ENCODE assay signal across 9 mouse cellular contexts in the genomic region with DNA sequence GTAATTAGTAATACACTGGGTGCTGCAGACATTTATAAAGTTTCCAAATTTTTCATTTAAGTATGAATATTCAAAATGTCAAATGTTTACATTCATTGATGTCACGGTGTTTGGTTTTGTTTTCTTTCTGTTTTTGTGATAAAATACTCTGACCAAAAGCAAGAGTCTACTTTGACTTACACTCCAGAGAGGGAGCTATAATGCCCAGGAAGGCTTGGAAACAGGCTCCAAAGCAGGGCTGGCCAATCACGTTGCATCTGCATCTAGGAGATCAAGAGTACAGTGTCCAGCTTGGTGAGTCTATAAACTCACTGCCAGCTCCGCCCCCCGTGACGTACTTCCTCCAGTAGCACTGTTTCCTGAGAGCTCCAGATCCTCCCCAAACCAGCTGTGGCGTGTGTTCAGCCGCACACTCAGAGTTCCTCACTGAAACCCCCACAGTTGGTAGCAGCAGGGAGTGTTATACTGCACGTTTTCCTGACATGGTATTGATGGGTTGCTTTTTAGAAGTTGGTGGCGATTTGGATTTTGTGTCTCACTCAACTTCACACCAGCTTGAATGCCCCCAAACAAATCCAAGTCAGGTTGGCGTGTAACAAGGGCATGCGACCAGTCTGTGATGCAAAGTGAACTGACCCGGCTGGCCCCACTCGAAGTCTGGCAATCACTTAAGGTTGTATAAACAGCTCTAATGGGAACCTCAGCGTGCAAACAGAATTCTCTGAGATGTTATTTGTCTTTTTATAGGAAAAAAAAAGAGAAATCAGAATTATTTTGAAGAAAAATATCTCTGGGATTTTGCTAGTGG.
A peak's percentile ranks its signal among the peaks of the same experiment; 100 is the strongest.
DNase-seq lines count a peak whose midpoint lies in the region; ATAC-seq and TF ChIP-seq lines count a peak whose summit lies in the region.
"Had no signal": no experiment of that assay in that cellular context is flagged by ENCODE, and none has a peak within 500 bp of the region (broad histone marks: within the 10 kb centered on the region; RNA-seq: fewer than 3 reads in every experiment).

No protein-coding gene starts in this region.

- TF ChIP-seq POLR2A in thymus, adult 2 months (IDR thresholded peaks at IDR 0.05; ENCODE audit: control insufficient read depth, extremely low read depth, insufficient read depth, low read length, poor library complexity), result no peak

- H3K4me3 ChIP-seq in thymus, adult 2 months (ENCODE audit: control insufficient read depth, insufficient read depth, low read length), result no peak overlapping the region
- H3K4me3 ChIP-seq in liver, embryonic 13.5 days (replicated peaks), result no peak overlapping the region
- H3K4me3 ChIP-seq in stomach, postnatal 0 days (ENCODE audit: low read depth, low read length), result no peak overlapping the region
- H3K4me3 ChIP-seq in hindbrain, postnatal 0 days (ENCODE audit: low read length), result no peak overlapping the region
- H3K4me3 ChIP-seq: heart, embryonic 13.5 days had no signal

- no peak for TF ChIP-seq EP300 in stomach, postnatal 0 days (optimal IDR thresholded peaks at IDR 0.05)

- no peak for TF ChIP-seq CTCF in thymus, adult 2 months (IDR thresholded peaks at IDR 0.05; ENCODE audit: borderline replicate concordance, control insufficient read depth, extremely low read depth, insufficient read depth, low read length, poor library complexity)
- peak; percentile 21; the same call in 1 of the 2 replicates for TF ChIP-seq CTCF in stomach, postnatal 0 days (IDR thresholded peaks at IDR 0.05; ENCODE audit: low read depth)
- TF ChIP-seq CTCF in hindbrain, postnatal 0 days (IDR thresholded peaks at IDR 0.05; ENCODE audit: low read depth), result no peak

- H3K27ac ChIP-seq in thymus, adult 2 months (ENCODE audit: control insufficient read depth, insufficient read depth, low read length), result no peak overlapping the region
- H3K27ac ChIP-seq in liver, embryonic 13.5 days, result no peak overlapping the region; the same call in 1 of the 2 replicates
- H3K27ac ChIP-seq in stomach, postnatal 0 days (replicated peaks), result peak overlapping the region; percentile 50; the same call in 1 of the 2 replicates
- no peak overlapping the region for H3K27ac ChIP-seq in hindbrain, postnatal 0 days
- H3K27ac ChIP-seq: heart, embryonic 13.5 days had no signal

- no peaks in the 10 kb centered on the region for H3K9me3 ChIP-seq in liver, embryonic 13.5 days (replicated peaks)
- no peaks in the 10 kb centered on the region for H3K9me3 ChIP-seq in stomach, postnatal 0 days (ENCODE audit: control insufficient read depth, low read length)
- no peaks in the 10 kb centered on the region for H3K9me3 ChIP-seq in hindbrain, postnatal 0 days (ENCODE audit: low read length)
- H3K9me3 ChIP-seq: heart, embryonic 13.5 days had no signal

- 0 out of 2 replicates have a peak, but pooled peaks cover 4% of the 10 kb centered on the region for H3K4me1 ChIP-seq in thymus, adult 2 months (replicated peaks; ENCODE audit: control insufficient read depth, insufficient read depth, low read length)
- H3K4me1 ChIP-seq in liver, embryonic 13.5 days (replicated peaks), result peaks cover 11% of the 10 kb centered on the region
- H3K4me1 ChIP-seq in stomach, postnatal 0 days (replicated peaks; ENCODE audit: control insufficient read depth, insufficient read depth), result no peaks in the 10 kb centered on the region
- H3K4me1 ChIP-seq in hindbrain, postnatal 0 days (ENCODE audit: insufficient read depth, low read length), result no peaks in the 10 kb centered on the region
- H3K4me1 ChIP-seq: heart, embryonic 13.5 days had no signal

- no peak overlapping the region for H3K9ac ChIP-seq in liver, embryonic 13.5 days
- no peak overlapping the region for H3K9ac ChIP-seq in stomach, postnatal 0 days (ENCODE audit: low read length)
- no peak overlapping the region for H3K9ac ChIP-seq in hindbrain, postnatal 0 days (replicated peaks; ENCODE audit: low read length)
- H3K9ac ChIP-seq: heart, embryonic 13.5 days had no signal

- DNase-seq in thymus, postnatal 14 days, result peak; percentile 20
- DNase-seq in thymus, adult 2 months, result no peak
- DNase-seq in gastrocnemius, postnatal 14 days, result peak; percentile 70
- DNase-seq in liver, embryonic 13.5 days, result no peak
- peak; percentile 54 for DNase-seq in stomach, postnatal 0 days (ENCODE audit: low spot score)
- DNase-seq in hindbrain, postnatal 0 days (ENCODE audit: low spot score), result no peak
- no peak for DNase-seq in left cerebral cortex, postnatal 4 days
- DNase-seq in cerebellum, postnatal 36 days, result no peak

- 75% methylated on average over 14 of the region's 14 CpGs for WGBS in thymus, adult 2 months
- WGBS in liver, embryonic 13.5 days (ENCODE audit: insufficient replicate concordance), result 62% methylated on average over 14 of the region's 14 CpGs
- WGBS in stomach, postnatal 0 days, result 50% methylated on average over 14 of the region's 14 CpGs
- 73% methylated on average over 14 of the region's 14 CpGs for WGBS in hindbrain, postnatal 0 days

- H3K4me2 ChIP-seq in liver, embryonic 13.5 days, result no peak overlapping the region
- no peak overlapping the region for H3K4me2 ChIP-seq in stomach, postnatal 0 days (replicated peaks; ENCODE audit: low read depth)
- no peak overlapping the region for H3K4me2 ChIP-seq in hindbrain, postnatal 0 days (ENCODE audit: low read depth, low read length)
- H3K4me2 ChIP-seq: heart, embryonic 13.5 days had no signal

- H3K36me3 ChIP-seq in thymus, adult 2 months (ENCODE audit: control insufficient read depth, insufficient read depth, low read length), result no peaks in the 10 kb centered on the region; the same call in 1 of the 2 replicates
- 0 out of 2 replicates have a peak, but pooled peaks cover 2% of the 10 kb centered on the region for H3K36me3 ChIP-seq in liver, embryonic 13.5 days
- H3K36me3 ChIP-seq in stomach, postnatal 0 days (ENCODE audit: control insufficient read depth, insufficient read depth, low read length), result no peaks in the 10 kb centered on the region
- H3K36me3 ChIP-seq in hindbrain, postnatal 0 days (ENCODE audit: insufficient read depth, low read length), result no peaks in the 10 kb centered on the region

- no peaks in the 10 kb centered on the region for H3K27me3 ChIP-seq in thymus, adult 2 months (ENCODE audit: control insufficient read depth, insufficient read depth, low read length)
- H3K27me3 ChIP-seq in liver, embryonic 13.5 days, result no peaks in the 10 kb centered on the region
- H3K27me3 ChIP-seq in stomach, postnatal 0 days (ENCODE audit: control insufficient read depth, insufficient read depth, low read length), result no peaks in the 10 kb centered on the region
- no peaks in the 10 kb centered on the region for H3K27me3 ChIP-seq in hindbrain, postnatal 0 days (ENCODE audit: insufficient read depth, low read length)
- H3K27me3 ChIP-seq: heart, embryonic 13.5 days had no signal

- peak; percentile 58 for ATAC-seq in liver, embryonic 13.5 days (ENCODE audit: low read depth)
- peak; percentile 82; the same call in 1 of the 2 replicates for ATAC-seq in stomach, postnatal 0 days (ENCODE audit: low FRiP score, low TSS enrichment)
- ATAC-seq in hindbrain, postnatal 0 days, result no peak

- intact Hi-C loops in gastrocnemius, postnatal 14 days (cut with DNase I; ENCODE audit: low total_unique reads), result no loop called here
- intact Hi-C loops in left cerebral cortex, postnatal 4 days (cut with DNase I), result no loop called here

Comparison
In these comparisons a context has a peak if more than half of its experiments do, and no peak if none do; other contexts are left out.
1. DNase-seq: peak in thymus, postnatal 14 days (single experiment), gastrocnemius, postnatal 14 days (single experiment) and stomach, postnatal 0 days (single experiment); none in thymus, adult 2 months (single experiment), liver, embryonic 13.5 days (single experiment), hindbrain, postnatal 0 days (single experiment), left cerebral cortex, postnatal 4 days (single experiment) and cerebellum, postnatal 36 days (0 of 2).